Mouse (Mus musculus): Measurements from ENCODE around the gene Supt3. TPM values are rescaled to one million over a fixed set of nuclear protein-coding genes. Genes with fewer than 3 reads are reported as not detected.

Supt3 gene
- polyA plus RNA-seq, 1 experiment from 2014 or later: 27.0 TPM

Other genes with a start within 250 kb of the Supt3 start
- gene Runx2, start 37.6 kb downstream of the Supt3 start, polyA plus RNA-seq (2014; fragmentation: Nextera tagmentation; extraction: Ambion mirVana): 0.46 and 0.81 TPM in 2 replicates

Measured in midbrain, embryonic 11.5 days (tissue).